Mouse (Mus musculus): ENCODE data around the gene Scgn. TPM values are rescaled to one million over a fixed set of nuclear protein-coding genes. Genes with fewer than 3 reads are reported as not detected.

The Scgn gene
- polyA plus RNA-seq (2012; fragmentation: generic; extraction: Trizol): not detected

- TF ChIP-seq MYOD1 (IDR thresholded peaks at IDR 0.05; ENCODE audit: control insufficient read depth in 1 of 3, insufficient read length in 2 of 3, low read depth in 2 of 3) (no peak), REST (IDR thresholded peaks at IDR 0.05; ENCODE audit: insufficient read depth, insufficient read length) (peak; percentile 95)
- Histone ChIP-seq H3K79me2 (ENCODE audit: control insufficient read depth, insufficient read depth) (no peaks in the 10 kb centered on the region), H3K27me3 (ENCODE audit: control insufficient read depth, insufficient read depth, insufficient read length) (peaks cover 6% of the 10 kb centered on the region), H3ac (ENCODE audit: control insufficient read depth, insufficient read length) (no peak within 1 kb of the TSS), H3K4me3 (no peak within 1 kb of the TSS), H3K36me3 (ENCODE audit: control insufficient read depth, insufficient read depth) (no peaks in the 10 kb centered on the region), H3K4me2 (ENCODE audit: low read depth) (no peak within 1 kb of the TSS)
Measured at GRCm38 (mm10) chr13:23990928-23991327, at the start of gene Scgn. TSS of gene Scgn (minus strand) at chr13:23991214.

DNA sequence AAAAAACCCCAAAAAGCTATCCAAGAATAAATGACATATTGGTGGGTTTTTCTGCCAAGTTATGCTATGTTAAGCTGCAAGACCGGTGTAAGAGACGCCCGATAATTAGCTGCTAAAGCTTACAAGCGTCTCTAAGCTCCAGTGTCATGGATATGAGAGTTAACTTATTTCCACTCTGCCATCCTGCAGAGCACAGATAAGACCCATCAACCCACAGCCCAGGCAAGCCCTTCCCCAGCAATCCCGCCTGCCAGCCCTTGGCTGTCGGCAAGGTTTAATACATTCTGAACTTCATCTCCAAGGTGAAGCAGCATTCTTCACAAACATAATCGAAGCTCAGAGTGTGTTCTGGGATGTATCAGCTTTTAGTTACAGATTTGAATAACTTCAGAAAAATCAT, 49.2 kb upstream of the Scgn start:
- TF ChIP-seq POLR2A (IDR thresholded peaks at IDR 0.05; ENCODE audit: insufficient read length, low read depth) (no peak), MYOG (IDR thresholded peaks at IDR 0.05; ENCODE audit: control insufficient read depth in 1 of 3, insufficient read depth in 1 of 3, insufficient read length in 2 of 3, low read depth in 2 of 3) (no peak), MAX (IDR thresholded peaks at IDR 0.05; ENCODE audit: low read depth) (no peak), SRF (IDR thresholded peaks at IDR 0.05; ENCODE audit: control insufficient read depth, insufficient read length, low read depth) (no peak), USF1 (IDR thresholded peaks at IDR 0.05; ENCODE audit: low read depth) (no peak), POLR2AphosphoS2 (IDR thresholded peaks at IDR 0.05; ENCODE audit: insufficient read length, low read depth) (no peak), E2F4 (IDR thresholded peaks at IDR 0.05; ENCODE audit: insufficient read depth) (no peak), MYOD1 (IDR thresholded peaks at IDR 0.05; ENCODE audit: control insufficient read depth in 1 of 3, insufficient read length in 2 of 3, low read depth in 2 of 3) (no peak), TCF12 (IDR thresholded peaks at IDR 0.05; ENCODE audit: insufficient read depth, poor library complexity, severe bottlenecking) (no peak), REST (IDR thresholded peaks at IDR 0.05; ENCODE audit: insufficient read depth, insufficient read length) (no peak), TCF3 (IDR thresholded peaks at IDR 0.05; ENCODE audit: insufficient read length, low read depth) (no peak), CEBPB (IDR thresholded peaks at IDR 0.05; ENCODE audit: insufficient read depth, poor library complexity, severe bottlenecking) (no peak)
- H3K27me3 ChIP-seq (ENCODE audit: control insufficient read depth, insufficient read depth, insufficient read length): no peaks in the 10 kb centered on the region
- no peaks in the 10 kb centered on the region for H3K36me3 ChIP-seq (ENCODE audit: control insufficient read depth, insufficient read depth)
- H3K79me2 ChIP-seq (ENCODE audit: control insufficient read depth, insufficient read depth): no peaks in the 10 kb centered on the region
- no peak overlapping the region for H3ac ChIP-seq (ENCODE audit: control insufficient read depth, insufficient read length)
- no peak overlapping the region for H3K4me2 ChIP-seq (ENCODE audit: low read depth)
- no peak overlapping the region for H3K4me3 ChIP-seq

DNA sequence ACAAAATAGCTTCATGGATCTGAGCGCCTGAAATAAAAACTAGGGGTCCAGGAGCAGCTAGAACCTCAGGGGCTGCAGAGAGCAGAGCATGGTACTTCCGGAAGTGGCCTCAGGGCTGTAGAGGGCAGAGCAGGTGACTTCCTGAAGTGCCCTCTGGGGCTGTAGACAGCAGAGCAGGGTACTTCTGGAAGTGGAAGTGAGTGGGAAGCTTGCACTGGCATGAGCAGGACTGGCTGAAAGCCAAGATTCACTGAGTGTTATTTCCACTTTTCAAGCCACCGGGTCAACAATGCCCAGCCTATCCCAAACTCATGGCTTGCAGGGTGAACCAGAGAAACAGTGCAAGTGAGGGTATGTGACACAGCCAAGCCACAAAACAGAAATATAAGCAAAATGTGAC, 46.5 kb upstream of the Scgn start:
- no peak overlapping the region for H3K4me3 ChIP-seq
- H3K79me2 ChIP-seq (ENCODE audit: control insufficient read depth, insufficient read depth): no peaks in the 10 kb centered on the region
- H3ac ChIP-seq (ENCODE audit: control insufficient read depth, insufficient read length): no peak overlapping the region
- no peak for TF ChIP-seq MYOG (IDR thresholded peaks at IDR 0.05; ENCODE audit: control insufficient read depth in 1 of 3, insufficient read depth in 1 of 3, insufficient read length in 2 of 3, low read depth in 2 of 3)
- no peak for TF ChIP-seq CEBPB (IDR thresholded peaks at IDR 0.05; ENCODE audit: insufficient read depth, poor library complexity, severe bottlenecking)
- no peak for TF ChIP-seq USF1 (IDR thresholded peaks at IDR 0.05; ENCODE audit: low read depth)
- no peak for TF ChIP-seq SRF (IDR thresholded peaks at IDR 0.05; ENCODE audit: control insufficient read depth, insufficient read length, low read depth)
- TF ChIP-seq POLR2AphosphoS2 (IDR thresholded peaks at IDR 0.05; ENCODE audit: insufficient read length, low read depth): no peak
- TF ChIP-seq MYOD1 (IDR thresholded peaks at IDR 0.05; ENCODE audit: control insufficient read depth in 1 of 3, insufficient read length in 2 of 3, low read depth in 2 of 3): no peak
- no peak for TF ChIP-seq MAX (IDR thresholded peaks at IDR 0.05; ENCODE audit: low read depth)
- TF ChIP-seq POLR2A (IDR thresholded peaks at IDR 0.05; ENCODE audit: insufficient read length, low read depth): no peak
- TF ChIP-seq REST (IDR thresholded peaks at IDR 0.05; ENCODE audit: insufficient read depth, insufficient read length): no peak
- no peaks in the 10 kb centered on the region for H3K36me3 ChIP-seq (ENCODE audit: control insufficient read depth, insufficient read depth)
- H3K4me2 ChIP-seq (ENCODE audit: low read depth): no peak overlapping the region
- no peaks in the 10 kb centered on the region for H3K27me3 ChIP-seq (ENCODE audit: control insufficient read depth, insufficient read depth, insufficient read length)

GRCm38 (mm10) chr13:24036150-24036549, 45.1 kb upstream of the Scgn start:
- H3ac ChIP-seq (ENCODE audit: control insufficient read depth, insufficient read length): no peak overlapping the region
- H3K79me2 ChIP-seq (ENCODE audit: control insufficient read depth, insufficient read depth): no peaks in the 10 kb centered on the region
- no peak overlapping the region for H3K4me3 ChIP-seq
- H3K27me3 ChIP-seq (ENCODE audit: control insufficient read depth, insufficient read depth, insufficient read length): no peaks in the 10 kb centered on the region
- H3K4me2 ChIP-seq (ENCODE audit: low read depth): no peak overlapping the region
- TF ChIP-seq E2F4 (IDR thresholded peaks at IDR 0.05; ENCODE audit: insufficient read depth): no peak
- no peak for TF ChIP-seq POLR2A (IDR thresholded peaks at IDR 0.05; ENCODE audit: insufficient read length, low read depth)
- TF ChIP-seq TCF3 (IDR thresholded peaks at IDR 0.05; ENCODE audit: insufficient read length, low read depth): no peak
- no peak for TF ChIP-seq SRF (IDR thresholded peaks at IDR 0.05; ENCODE audit: control insufficient read depth, insufficient read length, low read depth)
- no peak for TF ChIP-seq MAX (IDR thresholded peaks at IDR 0.05; ENCODE audit: low read depth)
- no peak for TF ChIP-seq POLR2AphosphoS2 (IDR thresholded peaks at IDR 0.05; ENCODE audit: insufficient read length, low read depth)
- no peak for TF ChIP-seq MYOD1 (IDR thresholded peaks at IDR 0.05; ENCODE audit: control insufficient read depth in 1 of 3, insufficient read length in 2 of 3, low read depth in 2 of 3)
- TF ChIP-seq USF1 (IDR thresholded peaks at IDR 0.05; ENCODE audit: low read depth): no peak
- TF ChIP-seq TCF12 (IDR thresholded peaks at IDR 0.05; ENCODE audit: insufficient read depth, poor library complexity, severe bottlenecking): no peak
- TF ChIP-seq MYOG (IDR thresholded peaks at IDR 0.05; ENCODE audit: control insufficient read depth in 1 of 3, insufficient read depth in 1 of 3, insufficient read length in 2 of 3, low read depth in 2 of 3): no peak
- no peak for TF ChIP-seq REST (IDR thresholded peaks at IDR 0.05; ENCODE audit: insufficient read depth, insufficient read length)
- TF ChIP-seq CEBPB (IDR thresholded peaks at IDR 0.05; ENCODE audit: insufficient read depth, poor library complexity, severe bottlenecking): no peak
- no peaks in the 10 kb centered on the region for H3K36me3 ChIP-seq (ENCODE audit: control insufficient read depth, insufficient read depth)

All from myocyte (in vitro differentiated cells).